27 mouse cellular contexts compared by ENCODE assay signal in genomic region chr16:52051106-52051505, GRCm38 (mm10).
"Had no signal": no experiment of that assay in that cellular context is flagged by ENCODE, and none has a peak within 500 bp of the region (broad histone marks: within the 10 kb centered on the region; RNA-seq: fewer than 3 reads in every experiment).

No protein-coding gene starts in this region.

- H3K27me3 ChIP-seq: heart, embryonic 15.5 days; hindbrain, embryonic 13.5 days; hindbrain, embryonic 15.5 days; kidney, embryonic 15.5 days; limb, embryonic 13.5 days; limb, embryonic 15.5 days; liver, embryonic 12.5 days had no signal

- DNase-seq: gastrocnemius, postnatal 14 days; gastrocnemius, postnatal 36 days; heart, adult 18-20 months; heart, postnatal 14 days; heart, postnatal 36 days; kidney, adult 11 months; kidney, adult 2 months; kidney, adult 9 months; kidney, postnatal 14 days; kidney, postnatal 36 days; layer of hippocampus, adult 9-11 months; layer of hippocampus, postnatal 36 days; left cerebral cortex, postnatal 4 days; lung, adult 18-20 months had no signal

- H3K4me3 ChIP-seq: heart, embryonic 10.5 days; heart, embryonic 13.5 days; heart, embryonic 15.5 days; hindbrain, embryonic 13.5 days; hindbrain, embryonic 15.5 days; kidney, embryonic 15.5 days; limb, embryonic 13.5 days; limb, embryonic 15.5 days; liver, embryonic 12.5 days had no signal

- H3K9me3 ChIP-seq: heart, embryonic 10.5 days; heart, embryonic 13.5 days; heart, embryonic 15.5 days; hindbrain, embryonic 13.5 days; hindbrain, embryonic 15.5 days; kidney, embryonic 15.5 days; limb, embryonic 13.5 days; limb, embryonic 15.5 days; liver, embryonic 12.5 days had no signal

- H3K4me2 ChIP-seq: heart, embryonic 13.5 days; heart, embryonic 15.5 days; hindbrain, embryonic 13.5 days; hindbrain, embryonic 15.5 days; kidney, embryonic 15.5 days; limb, embryonic 13.5 days; limb, embryonic 15.5 days; liver, embryonic 12.5 days had no signal

- H3K9ac ChIP-seq: heart, embryonic 13.5 days; heart, embryonic 15.5 days; hindbrain, embryonic 13.5 days; hindbrain, embryonic 15.5 days; kidney, embryonic 15.5 days; limb, embryonic 13.5 days; limb, embryonic 15.5 days; liver, embryonic 12.5 days; liver, embryonic 14.5 days had no signal

- ATAC-seq: hindbrain, postnatal 0 days; intestine, embryonic 16.5 days; liver, embryonic 12.5 days had no signal

- H3K27ac ChIP-seq: heart, embryonic 10.5 days; heart, embryonic 15.5 days; hindbrain, embryonic 13.5 days; hindbrain, embryonic 15.5 days; hindbrain, postnatal 0 days; kidney, embryonic 15.5 days; kidney, postnatal 0 days; limb, embryonic 13.5 days; limb, embryonic 15.5 days; liver, embryonic 12.5 days; liver, embryonic 14.5 days had no signal
